In the genomic region with DNA sequence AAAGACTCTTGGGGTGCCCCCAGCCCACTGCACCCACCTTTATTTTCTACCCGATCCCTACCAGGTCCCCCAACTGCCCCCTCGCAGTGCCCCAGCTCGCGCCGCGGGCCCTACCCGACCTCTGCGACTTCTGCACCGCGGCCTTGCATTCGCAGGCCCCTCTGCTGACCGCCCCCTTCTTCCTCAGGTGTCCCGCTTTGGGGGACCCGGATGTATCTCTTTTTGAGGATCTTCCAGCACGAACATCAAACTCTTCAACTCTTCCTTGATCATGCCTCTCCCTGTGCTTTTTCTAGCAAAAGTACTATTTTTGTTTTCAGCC, we compare ENCODE assay signal across 26 mouse cellular contexts. TPM values are rescaled to one million over a fixed set of nuclear protein-coding genes. Genes with fewer than 3 reads are reported as not detected.
DNase-seq lines count a peak whose midpoint lies in the region; ATAC-seq and TF ChIP-seq lines count a peak whose summit lies in the region.
"Had no signal": no experiment of that assay in that cellular context is flagged by ENCODE, and none has a peak within 500 bp of the region (broad histone marks: within the 10 kb centered on the region; RNA-seq: fewer than 3 reads in every experiment).

No protein-coding gene starts in this region.

- H3K9ac ChIP-seq in forebrain, embryonic 16.5 days (replicated peaks; ENCODE audit: low read depth, low read length): no peak overlapping the region
- no peak overlapping the region for H3K9ac ChIP-seq in hindbrain, embryonic 13.5 days
- no peak overlapping the region for H3K9ac ChIP-seq in neural tube, embryonic 13.5 days
- no peak overlapping the region for H3K9ac ChIP-seq in neural tube, embryonic 15.5 days (replicated peaks)
- H3K9ac ChIP-seq in intestine, postnatal 0 days (ENCODE audit: low read depth, low read length): no peak overlapping the region
- H3K9ac ChIP-seq: forebrain, postnatal 0 days; intestine, embryonic 15.5 days; limb, embryonic 13.5 days; liver, embryonic 13.5 days; lung, embryonic 14.5 days had no signal

- WGBS in forebrain, embryonic 10.5 days: 75% methylated on average over 15 of the region's 15 CpGs
- WGBS in forebrain, embryonic 16.5 days: 78% methylated on average over 15 of the region's 15 CpGs
- 69% methylated on average over 15 of the region's 15 CpGs for WGBS in hindbrain, embryonic 10.5 days
- WGBS in hindbrain, embryonic 13.5 days: 64% methylated on average over 15 of the region's 15 CpGs
- WGBS in neural tube, embryonic 13.5 days: 68% methylated on average over 15 of the region's 15 CpGs
- WGBS in neural tube, embryonic 15.5 days: 75% methylated on average over 15 of the region's 15 CpGs
- 75% methylated on average over 15 of the region's 15 CpGs for WGBS in intestine, postnatal 0 days

- no peaks in the 10 kb centered on the region for H3K36me3 ChIP-seq in forebrain, embryonic 10.5 days (replicated peaks)
- H3K36me3 ChIP-seq in forebrain, embryonic 16.5 days (ENCODE audit: control insufficient read depth, insufficient read depth): no peaks in the 10 kb centered on the region
- H3K36me3 ChIP-seq in hindbrain, embryonic 10.5 days: no peaks in the 10 kb centered on the region
- H3K36me3 ChIP-seq in hindbrain, embryonic 13.5 days: no peaks in the 10 kb centered on the region
- H3K36me3 ChIP-seq in neural tube, embryonic 13.5 days: no peaks in the 10 kb centered on the region
- no peaks in the 10 kb centered on the region for H3K36me3 ChIP-seq in neural tube, embryonic 15.5 days
- no peaks in the 10 kb centered on the region for H3K36me3 ChIP-seq in intestine, postnatal 0 days (ENCODE audit: control insufficient read depth, insufficient read depth)
- H3K36me3 ChIP-seq: intestine, embryonic 15.5 days; limb, embryonic 13.5 days; liver, embryonic 13.5 days had no signal

- H3K4me2 ChIP-seq in forebrain, embryonic 16.5 days (ENCODE audit: low read length): no peak overlapping the region; the same call in 1 of the 2 replicates
- H3K4me2 ChIP-seq in hindbrain, embryonic 13.5 days: no peak overlapping the region
- no peak overlapping the region for H3K4me2 ChIP-seq in neural tube, embryonic 13.5 days
- peak overlapping the region; percentile 50 for H3K4me2 ChIP-seq in neural tube, embryonic 15.5 days
- H3K4me2 ChIP-seq in intestine, postnatal 0 days (replicated peaks; ENCODE audit: low read depth): no peak overlapping the region
- H3K4me2 ChIP-seq: liver, embryonic 13.5 days had no signal

- no peak for TF ChIP-seq CTCF in intestine, postnatal 0 days (IDR thresholded peaks at IDR 0.05; ENCODE audit: low read depth)

- H3K4me3 ChIP-seq in forebrain, embryonic 10.5 days: 0 out of 2 replicates have a peak overlapping the region, but pooled peaks have one; percentile 27
- no peak overlapping the region for H3K4me3 ChIP-seq in forebrain, embryonic 16.5 days (replicated peaks; ENCODE audit: low read length)
- peak overlapping the region; percentile 33; the same call in 1 of the 2 replicates for H3K4me3 ChIP-seq in hindbrain, embryonic 10.5 days
- no peak overlapping the region for H3K4me3 ChIP-seq in hindbrain, embryonic 13.5 days
- peak overlapping the region; percentile 17; the same call in 1 of the 2 replicates for H3K4me3 ChIP-seq in neural tube, embryonic 13.5 days
- 0 out of 2 replicates have a peak overlapping the region, but pooled peaks have one; percentile 23 for H3K4me3 ChIP-seq in neural tube, embryonic 15.5 days (replicated peaks)
- no peak overlapping the region for H3K4me3 ChIP-seq in intestine, postnatal 0 days (ENCODE audit: low read depth, low read length)
- H3K4me3 ChIP-seq: heart, adult 2 months; liver, embryonic 13.5 days; myocyte had no signal

- no peak for DNase-seq in forebrain, embryonic 10.5 days (ENCODE audit: extremely low spot score, low spot score)
- no peak for DNase-seq in hindbrain, embryonic 10.5 days (ENCODE audit: low spot score)
- DNase-seq in neural tube, embryonic 10.5 days (ENCODE audit: extremely low spot score, low spot score): no peak
- DNase-seq: adrenal gland, postnatal 36 days; cerebellum, adult 11 months; cerebellum, adult 9-11 months; gastrocnemius, postnatal 25 days; heart, adult 2 months; heart, postnatal 4 days; kidney, adult 9 months; kidney, postnatal 25 days; layer of hippocampus, postnatal 36 days; liver, embryonic 13.5 days; lung, embryonic 14.5 days; thymus, postnatal 14 days had no signal

- H3K9me3 ChIP-seq in forebrain, embryonic 10.5 days: peaks cover 19% of the 10 kb centered on the region
- peaks cover 6% of the 10 kb centered on the region; the same call in 1 of the 2 replicates for H3K9me3 ChIP-seq in forebrain, embryonic 16.5 days (ENCODE audit: control insufficient read depth, low read length)
- H3K9me3 ChIP-seq in hindbrain, embryonic 10.5 days: peaks cover 14% of the 10 kb centered on the region
- H3K9me3 ChIP-seq in hindbrain, embryonic 13.5 days: peaks cover 4% of the 10 kb centered on the region; the same call in 1 of the 2 replicates
- peaks cover 4% of the 10 kb centered on the region; the same call in 1 of the 2 replicates for H3K9me3 ChIP-seq in neural tube, embryonic 13.5 days
- no peaks in the 10 kb centered on the region for H3K9me3 ChIP-seq in neural tube, embryonic 15.5 days (replicated peaks)
- no peaks in the 10 kb centered on the region for H3K9me3 ChIP-seq in intestine, postnatal 0 days (ENCODE audit: control insufficient read depth)

- no peak overlapping the region for H3K27ac ChIP-seq in forebrain, embryonic 10.5 days
- no peak overlapping the region for H3K27ac ChIP-seq in forebrain, embryonic 16.5 days (ENCODE audit: low read length)
- H3K27ac ChIP-seq in hindbrain, embryonic 10.5 days: no peak overlapping the region
- H3K27ac ChIP-seq in hindbrain, embryonic 13.5 days: no peak overlapping the region
- no peak overlapping the region for H3K27ac ChIP-seq in neural tube, embryonic 13.5 days (replicated peaks)
- H3K27ac ChIP-seq in neural tube, embryonic 15.5 days (replicated peaks): no peak overlapping the region
- no peak overlapping the region for H3K27ac ChIP-seq in intestine, postnatal 0 days (ENCODE audit: low read depth, low read length)
- H3K27ac ChIP-seq: heart, adult 2 months; intestine, embryonic 15.5 days; limb, embryonic 13.5 days; liver, embryonic 13.5 days; stomach, postnatal 0 days had no signal

- peaks cover 36% of the 10 kb centered on the region for H3K27me3 ChIP-seq in forebrain, embryonic 10.5 days (ENCODE audit: poor library complexity, severe bottlenecking)
- H3K27me3 ChIP-seq in forebrain, embryonic 16.5 days (replicated peaks; ENCODE audit: control insufficient read depth, insufficient read depth, low read length): peaks cover 15% of the 10 kb centered on the region
- peaks cover 42% of the 10 kb centered on the region for H3K27me3 ChIP-seq in hindbrain, embryonic 10.5 days (ENCODE audit: insufficient read depth, poor library complexity, severe bottlenecking)
- H3K27me3 ChIP-seq in hindbrain, embryonic 13.5 days: peaks cover 63% of the 10 kb centered on the region
- peaks cover 43% of the 10 kb centered on the region for H3K27me3 ChIP-seq in neural tube, embryonic 13.5 days
- peaks cover 14% of the 10 kb centered on the region for H3K27me3 ChIP-seq in neural tube, embryonic 15.5 days (replicated peaks)
- peaks cover 13% of the 10 kb centered on the region; the same call in 1 of the 2 replicates for H3K27me3 ChIP-seq in intestine, postnatal 0 days (replicated peaks; ENCODE audit: control insufficient read depth, insufficient read depth, low read length)

- H3K4me1 ChIP-seq in forebrain, embryonic 10.5 days: 0 out of 2 replicates have a peak, but pooled peaks cover 5% of the 10 kb centered on the region
- no peaks in the 10 kb centered on the region; the same call in 1 of the 2 replicates for H3K4me1 ChIP-seq in forebrain, embryonic 16.5 days (replicated peaks; ENCODE audit: control insufficient read depth, insufficient read depth, low read length)
- no peaks in the 10 kb centered on the region for H3K4me1 ChIP-seq in hindbrain, embryonic 10.5 days (replicated peaks)
- H3K4me1 ChIP-seq in hindbrain, embryonic 13.5 days (replicated peaks): no peaks in the 10 kb centered on the region
- no peaks in the 10 kb centered on the region for H3K4me1 ChIP-seq in neural tube, embryonic 13.5 days (replicated peaks)
- peaks cover 6% of the 10 kb centered on the region; the same call in 1 of the 2 replicates for H3K4me1 ChIP-seq in neural tube, embryonic 15.5 days
- H3K4me1 ChIP-seq in intestine, postnatal 0 days (replicated peaks; ENCODE audit: control insufficient read depth, insufficient read depth, low read length): no peaks in the 10 kb centered on the region
- H3K4me1 ChIP-seq: limb, embryonic 13.5 days; liver, embryonic 13.5 days had no signal

- ATAC-seq in forebrain, embryonic 16.5 days: no peak
- ATAC-seq in hindbrain, embryonic 13.5 days (ENCODE audit: low FRiP score): no peak
- no peak for ATAC-seq in neural tube, embryonic 13.5 days (ENCODE audit: low read depth)
- ATAC-seq in neural tube, embryonic 15.5 days (ENCODE audit: low FRiP score): no peak
- ATAC-seq in intestine, postnatal 0 days: no peak

RNA-seq across cellular contexts. Expression of a gene that starts 0.4 kb away (rescaled TPM):
- polyA plus RNA-seq in forebrain, embryonic 10.5 days (2016; fragmentation: Nextera tagmentation; extraction: Ambion mirVana): 0.10 TPM in 1 of 2 replicates, not detected in the other
- polyA plus RNA-seq in forebrain, embryonic 16.5 days (2015; fragmentation: Nextera tagmentation; extraction: Ambion mirVana): 0.14 TPM in 1 of 2 replicates, not detected in the other
- 0.04 TPM in 1 of 2 replicates, not detected in the other for polyA plus RNA-seq in hindbrain, embryonic 10.5 days (2016; fragmentation: Nextera tagmentation; extraction: Ambion mirVana)
- polyA plus RNA-seq in hindbrain, embryonic 13.5 days (2015; fragmentation: Nextera tagmentation; extraction: Ambion mirVana): 0.09 TPM in 2 replicates
- polyA plus RNA-seq in neural tube, embryonic 13.5 days (2015; fragmentation: Nextera tagmentation; extraction: Ambion mirVana): 0.04 and 0.10 TPM in 2 replicates
- polyA plus RNA-seq in neural tube, embryonic 15.5 days (2015; fragmentation: Nextera tagmentation; extraction: Ambion mirVana): 0.15 and 0.17 TPM in 2 replicates
- 0.14 TPM in 1 of 2 replicates, not detected in the other for polyA plus RNA-seq in intestine, postnatal 0 days (2015; fragmentation: Nextera tagmentation; extraction: Ambion mirVana)
- polyA plus RNA-seq: liver, embryonic 13.5 days; lung, embryonic 14.5 days; myocyte; small intestine, adult 2 months had no signal

RNA-seq across cellular contexts. Expression of a gene that starts 14.3 kb away (rescaled TPM):
- polyA plus RNA-seq in forebrain, embryonic 10.5 days (2016; fragmentation: Nextera tagmentation; extraction: Ambion mirVana): 7.0 and 7.7 TPM in 2 replicates
- polyA plus RNA-seq in forebrain, embryonic 16.5 days (2015; fragmentation: Nextera tagmentation; extraction: Ambion mirVana): 9.0 and 11.2 TPM in 2 replicates
- 7.7 and 10.7 TPM in 2 replicates for polyA plus RNA-seq in hindbrain, embryonic 10.5 days (2016; fragmentation: Nextera tagmentation; extraction: Ambion mirVana)
- 8.2 and 8.4 TPM in 2 replicates for polyA plus RNA-seq in hindbrain, embryonic 13.5 days (2015; fragmentation: Nextera tagmentation; extraction: Ambion mirVana)
- polyA plus RNA-seq in neural tube, embryonic 13.5 days (2015; fragmentation: Nextera tagmentation; extraction: Ambion mirVana): 8.4 and 9.2 TPM in 2 replicates
- polyA plus RNA-seq in neural tube, embryonic 15.5 days (2015; fragmentation: Nextera tagmentation; extraction: Ambion mirVana): 6.6 and 7.3 TPM in 2 replicates
- 1.6 and 1.7 TPM in 2 replicates for polyA plus RNA-seq in intestine, postnatal 0 days (2015; fragmentation: Nextera tagmentation; extraction: Ambion mirVana)

RNA-seq across cellular contexts. Expression of a gene that starts 36.2 kb away (rescaled TPM):
- 169 and 171 TPM in 2 replicates for polyA plus RNA-seq in forebrain, embryonic 10.5 days (2016; fragmentation: Nextera tagmentation; extraction: Ambion mirVana)
- 197 and 220 TPM in 2 replicates for polyA plus RNA-seq in forebrain, embryonic 16.5 days (2015; fragmentation: Nextera tagmentation; extraction: Ambion mirVana)
- 193 and 221 TPM in 2 replicates for polyA plus RNA-seq in hindbrain, embryonic 10.5 days (2016; fragmentation: Nextera tagmentation; extraction: Ambion mirVana)
- polyA plus RNA-seq in hindbrain, embryonic 13.5 days (2015; fragmentation: Nextera tagmentation; extraction: Ambion mirVana): 212 and 237 TPM in 2 replicates
- polyA plus RNA-seq in neural tube, embryonic 13.5 days (2015; fragmentation: Nextera tagmentation; extraction: Ambion mirVana): 235 and 247 TPM in 2 replicates
- polyA plus RNA-seq in neural tube, embryonic 15.5 days (2015; fragmentation: Nextera tagmentation; extraction: Ambion mirVana): 236 and 238 TPM in 2 replicates
- 201 and 204 TPM in 2 replicates for polyA plus RNA-seq in intestine, postnatal 0 days (2015; fragmentation: Nextera tagmentation; extraction: Ambion mirVana)

RNA-seq across cellular contexts. Expression of a gene that starts 57.6 kb away (rescaled TPM):
- 26.0 and 28.8 TPM in 2 replicates for polyA plus RNA-seq in forebrain, embryonic 10.5 days (2016; fragmentation: Nextera tagmentation; extraction: Ambion mirVana)
- polyA plus RNA-seq in forebrain, embryonic 16.5 days (2015; fragmentation: Nextera tagmentation; extraction: Ambion mirVana): 40.9 and 53.2 TPM in 2 replicates
- 27.0 and 30.5 TPM in 2 replicates for polyA plus RNA-seq in hindbrain, embryonic 10.5 days (2016; fragmentation: Nextera tagmentation; extraction: Ambion mirVana)
- 37.3 and 42.2 TPM in 2 replicates for polyA plus RNA-seq in hindbrain, embryonic 13.5 days (2015; fragmentation: Nextera tagmentation; extraction: Ambion mirVana)
- 37.9 and 41.4 TPM in 2 replicates for polyA plus RNA-seq in neural tube, embryonic 13.5 days (2015; fragmentation: Nextera tagmentation; extraction: Ambion mirVana)
- 45.8 and 48.1 TPM in 2 replicates for polyA plus RNA-seq in neural tube, embryonic 15.5 days (2015; fragmentation: Nextera tagmentation; extraction: Ambion mirVana)
- 13.3 and 14.4 TPM in 2 replicates for polyA plus RNA-seq in intestine, postnatal 0 days (2015; fragmentation: Nextera tagmentation; extraction: Ambion mirVana)

Comparison
In these comparisons a context has a peak if more than half of its experiments do, and no peak if none do; other contexts are left out.
1. H3K4me3 ChIP-seq: peak in forebrain, embryonic 10.5 days (single experiment), hindbrain, embryonic 10.5 days (single experiment), neural tube, embryonic 13.5 days (single experiment) and neural tube, embryonic 15.5 days (single experiment); none in forebrain, embryonic 16.5 days (single experiment), hindbrain, embryonic 13.5 days (single experiment) and intestine, postnatal 0 days (single experiment).